Mouse (Mus musculus) T-helper 2 cell (primary cell): ENCODE results near the gene Tdpoz2.
"Not testable (repeated sequence)": the region's sequence is repeated elsewhere in the genome, so short reads cannot be mapped to it uniquely, and the experiment has no call there.

Source experiments
- in situ Hi-C: fragments of 300-600 bp; cut with MboI, MseI; formaldehyde crosslinking; loops from one replicate; pipeline ENCODE4 v1.15.1; 2025; ENCODE audit warnings: high pct_unique_total_duplicates

The Tdpoz2 gene

GRCm38 (mm10) chr3:93652586-93652985 is at the start of gene Tdpoz2:
Tdpoz2 (minus strand) TSS chr3:93652686.
- in situ Hi-C loops: no loop called here

- in situ Hi-C loops: not testable (repeated sequence)
Measured at GRCm38 (mm10) chr3:93692970-93693369, 40.5 kb upstream of the Tdpoz2 start, which contains the start of gene Gm37596. Gm37596 (minus strand) TSS chr3:93693070.

GRCm38 (mm10) chr3:93676210-93676609 is 23.7 kb upstream of the Tdpoz2 start, which contains the start of gene Tdpoz1:
Tdpoz1 (minus strand) TSS chr3:93676310.
- in situ Hi-C loops: not testable (repeated sequence)

- in situ Hi-C loops: not testable (repeated sequence)
Measured at GRCm38 (mm10) chr3:93670805-93671503, 18.5 kb upstream of the Tdpoz2 start.

GRCm38 (mm10) chr3:93654260-93654659 is 1.8 kb upstream of the Tdpoz2 start:
- in situ Hi-C loops: no loop called here

- in situ Hi-C loops: not testable (repeated sequence)
Measured at GRCm38 (mm10) chr3:93630917-93631714, 21.4 kb downstream of the Tdpoz2 start.

- in situ Hi-C loops: loop anchor here (10.0 kb wide), 1 partner anchor 244 kb away; no protein-coding TSS in a partner anchor
Measured at GRCm38 (mm10) chr3:93608970-93609369, 43.5 kb downstream of the Tdpoz2 start.

GRCm38 (mm10) chr3:93601903-93602302 is 50.6 kb downstream of the Tdpoz2 start:
- in situ Hi-C loops: loop anchor here (5.0 to 10.0 kb wide), 2 partner anchors 55 to 237 kb away; no protein-coding TSS in a partner anchor
